Mouse (Mus musculus): Measurements from ENCODE around the gene Dock10.

DNA sequence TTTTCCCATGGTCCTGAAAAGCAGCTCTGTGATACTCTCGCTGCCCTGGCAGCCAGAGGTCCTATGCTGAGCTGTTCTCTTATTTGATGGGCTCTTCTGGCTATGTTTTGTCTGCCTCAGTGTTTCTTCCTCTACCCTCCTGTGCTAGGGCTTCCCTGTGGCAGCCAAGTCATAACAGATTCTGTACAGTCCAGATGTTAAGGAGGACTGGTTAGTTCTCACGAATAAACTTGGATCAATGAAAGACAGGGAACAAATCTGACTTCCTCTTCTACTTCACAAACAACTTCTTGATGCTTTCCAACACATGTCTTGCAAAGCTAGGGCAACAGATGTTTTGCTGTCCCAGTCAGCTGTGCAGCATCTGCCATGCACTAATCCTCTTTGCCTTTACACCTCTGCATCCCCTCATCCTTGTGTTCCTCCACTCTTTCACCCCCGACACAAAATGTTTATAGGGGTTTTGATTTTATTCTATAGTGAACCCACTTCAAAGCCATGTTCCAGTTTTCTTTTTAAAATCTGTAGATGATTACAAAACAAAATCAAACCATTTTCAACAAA, 48.6 kb upstream of the Dock10 start:
- no peak for TF ChIP-seq CTCF (IDR thresholded peaks at IDR 0.05; ENCODE audit: borderline replicate concordance, control insufficient read depth, extremely low read depth, insufficient read depth, low read length, poor library complexity)
- TF ChIP-seq POLR2A (IDR thresholded peaks at IDR 0.05; ENCODE audit: control insufficient read depth, extremely low read depth, insufficient read depth, low read length, poor library complexity), result no peak
